Mouse (Mus musculus) lung, postnatal 4 days (tissue): ENCODE results near the gene Syt17.
"Not testable (repeated sequence)": the region's sequence is repeated elsewhere in the genome, so short reads cannot be mapped to it uniquely, and the experiment has no call there.

Source experiments
- DNase-seq, 2 experiments: peaks; one replicate each; pipeline ENCODE4 v3.0.0; 2021

Syt17 gene

DNA sequence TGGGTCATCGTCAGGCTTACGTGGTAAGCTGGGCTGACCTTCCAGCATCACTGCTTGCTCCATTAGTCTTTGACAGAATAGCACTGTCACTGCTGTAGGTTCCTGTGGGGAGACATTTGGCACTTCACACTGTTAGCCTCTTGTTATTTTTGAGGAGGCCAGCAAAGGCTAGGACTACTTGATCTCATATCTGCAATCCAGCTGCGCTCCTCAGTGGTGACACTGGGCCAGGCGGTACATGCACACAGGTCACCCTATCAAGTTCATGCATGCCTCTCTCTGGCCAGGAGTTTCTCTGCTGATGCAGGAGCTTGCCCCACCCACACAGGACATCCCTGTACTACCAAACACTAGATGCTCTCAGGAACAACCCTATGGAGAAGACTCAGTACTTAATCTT, 71.4 kb downstream of the Syt17 start:
- no peak for DNase-seq

DNA sequence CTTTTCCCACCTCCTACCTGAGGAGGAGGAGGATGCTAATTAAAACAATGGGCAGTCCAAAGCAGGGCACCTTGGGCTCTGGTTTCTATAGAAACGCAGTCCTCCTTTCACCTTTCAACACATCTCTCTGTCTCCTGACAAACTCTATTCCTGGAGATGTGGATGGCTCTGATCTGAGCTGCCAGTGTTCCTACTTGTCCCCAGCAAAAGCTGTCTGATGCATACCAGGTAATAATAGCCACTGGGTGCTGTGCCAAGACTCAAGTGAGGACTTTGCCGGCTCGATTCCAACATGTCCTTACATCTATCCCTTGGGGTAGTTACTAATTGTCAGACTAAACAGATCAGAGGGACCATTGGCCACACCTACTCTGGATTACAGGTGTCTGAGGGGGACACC, 72.7 kb downstream of the Syt17 start:
- no peak for DNase-seq

DNA sequence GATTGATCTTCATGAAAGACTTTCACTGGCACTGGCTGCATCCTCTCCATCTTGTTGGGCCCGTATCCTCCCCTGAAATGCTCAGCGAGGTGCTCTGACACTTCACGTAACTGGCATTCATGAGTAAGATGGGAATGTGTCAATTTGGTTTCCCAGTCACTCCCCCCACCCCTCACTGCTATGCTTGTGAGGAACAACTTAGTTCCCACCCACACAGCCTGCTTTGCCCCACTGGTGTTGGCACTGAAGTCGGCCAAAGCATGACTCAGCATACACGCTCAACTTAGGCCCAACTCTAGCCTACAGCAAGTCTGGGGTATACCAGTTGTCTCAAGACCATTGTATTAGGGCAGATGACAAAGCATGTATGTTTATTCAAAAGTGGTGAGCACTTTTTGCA, 76.7 kb downstream of the Syt17 start:
- no peak for DNase-seq

DNA sequence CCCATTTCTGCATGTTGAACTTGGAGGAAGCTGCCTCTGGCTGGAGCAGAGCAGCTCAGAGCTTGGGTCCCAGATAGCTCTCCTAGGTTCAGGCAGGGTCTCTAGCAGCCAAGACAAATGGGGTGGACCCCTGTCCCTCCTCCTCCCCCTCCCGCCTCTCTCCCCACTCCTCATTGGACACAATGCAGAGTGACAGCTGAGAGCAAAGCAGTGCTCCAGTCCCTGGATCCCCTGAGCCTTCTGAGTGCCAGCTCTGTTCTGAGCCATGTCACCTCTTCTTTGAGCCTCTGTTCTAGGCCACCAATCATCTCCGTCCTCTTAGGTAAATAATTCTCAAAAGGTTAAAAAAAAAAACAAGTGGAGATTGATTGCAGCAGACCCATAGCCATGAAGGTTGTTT, 78.3 kb downstream of the Syt17 start:
- DNase-seq = no peak

DNA sequence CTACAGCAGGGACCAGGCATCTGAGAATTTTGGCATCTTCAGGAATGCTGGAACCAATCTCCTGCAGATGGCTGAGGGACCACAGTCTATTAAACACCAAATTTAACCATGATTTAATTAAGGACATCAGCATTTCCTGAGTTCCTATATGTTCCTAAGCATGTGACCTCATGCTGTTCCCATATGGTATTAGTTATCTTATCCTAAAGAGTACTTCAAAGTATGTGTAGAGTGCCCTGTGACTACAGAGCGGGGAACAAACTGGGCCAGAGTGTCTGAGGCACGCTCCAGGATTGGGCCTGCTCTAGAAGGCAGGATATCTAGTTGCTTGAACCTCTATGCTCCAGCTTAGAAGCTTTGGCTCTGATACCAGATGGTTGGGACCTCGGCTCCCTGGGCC, 82.1 kb downstream of the Syt17 start:
- no peak for DNase-seq

DNA sequence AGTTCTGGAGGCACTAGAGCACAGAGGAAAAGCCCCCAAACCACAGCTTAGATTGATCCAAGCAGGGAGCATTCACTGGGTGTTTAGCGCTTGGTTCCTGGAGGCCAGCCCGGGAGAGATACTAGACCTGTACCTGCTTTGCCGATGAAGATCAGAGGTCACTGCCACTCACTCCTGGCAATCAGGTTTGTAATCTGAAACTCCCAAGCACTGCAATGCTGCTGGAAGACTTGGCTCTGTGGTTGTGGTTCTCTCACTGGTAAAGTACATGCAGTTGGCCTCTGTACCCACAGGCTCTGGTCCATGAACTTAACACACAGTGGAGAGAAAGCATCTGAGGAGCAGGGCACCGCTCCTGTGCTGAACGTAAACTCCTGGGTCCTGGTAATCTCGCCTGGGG, 82.8 kb downstream of the Syt17 start:
- DNase-seq = no peak

DNA sequence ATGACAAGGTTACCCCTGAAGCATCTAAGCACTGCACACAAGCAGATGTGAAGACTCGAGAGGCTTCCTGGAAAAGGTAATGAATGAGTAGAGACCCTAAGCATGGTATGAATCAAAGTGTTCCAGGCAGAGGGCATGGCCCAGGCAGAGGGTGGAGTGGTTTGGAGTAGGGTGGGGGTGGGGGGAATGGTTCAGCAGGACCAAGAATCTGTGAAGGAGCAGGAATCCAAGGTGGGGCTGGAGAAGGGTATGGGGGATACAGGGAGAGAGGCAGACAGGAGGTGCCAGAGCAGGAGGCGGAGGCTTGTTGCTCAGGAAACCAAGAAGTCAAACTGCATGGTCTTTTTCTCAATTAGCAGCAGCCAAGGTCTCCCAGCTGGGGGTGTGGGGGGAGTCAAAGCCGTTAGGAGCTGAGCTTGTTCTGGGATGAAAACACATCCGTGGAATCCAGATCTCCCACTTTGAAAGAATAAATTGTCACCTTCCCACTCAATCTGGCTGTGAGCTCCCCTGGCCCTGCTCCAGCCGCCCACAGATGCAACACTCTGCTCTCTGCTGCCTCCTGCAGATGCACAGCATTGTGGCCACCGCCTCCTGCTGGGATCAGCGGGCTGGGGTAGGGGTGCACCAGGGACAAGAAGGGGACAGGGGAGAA, 83.5 kb downstream of the Syt17 start:
- peak in 1 of 2 experiments; percentile 6 for DNase-seq

DNA sequence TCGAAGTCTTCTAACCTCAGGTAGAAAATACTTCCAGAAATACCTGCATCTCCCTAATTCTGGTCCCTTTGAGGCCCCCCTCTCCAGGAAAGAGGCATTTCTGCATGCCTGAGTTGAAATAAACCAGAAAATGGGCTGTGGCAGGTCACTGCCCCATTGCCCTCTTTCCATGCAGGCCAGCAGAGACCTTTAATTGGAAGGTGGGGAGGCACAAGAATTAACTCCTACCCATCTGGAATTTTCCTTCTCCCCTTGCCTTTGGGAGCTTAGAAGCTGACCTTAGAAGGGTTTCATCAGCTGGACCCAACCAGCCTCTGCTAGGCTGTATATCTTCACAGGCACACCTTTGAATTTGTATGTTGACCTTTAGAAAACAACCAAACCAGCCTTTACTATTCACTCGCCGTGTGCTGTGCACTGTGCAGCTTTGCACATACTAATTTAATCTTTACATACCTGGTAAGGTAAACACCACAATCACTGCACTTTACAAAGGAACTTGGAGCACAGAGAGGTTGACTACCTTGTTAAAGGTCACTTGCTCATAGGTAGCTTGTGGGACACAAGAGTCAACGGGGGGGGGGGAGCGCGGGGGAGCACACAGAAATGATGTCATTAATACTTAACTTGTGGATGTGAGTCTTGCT, 84.3 kb downstream of the Syt17 start:
- DNase-seq = no peak

DNA sequence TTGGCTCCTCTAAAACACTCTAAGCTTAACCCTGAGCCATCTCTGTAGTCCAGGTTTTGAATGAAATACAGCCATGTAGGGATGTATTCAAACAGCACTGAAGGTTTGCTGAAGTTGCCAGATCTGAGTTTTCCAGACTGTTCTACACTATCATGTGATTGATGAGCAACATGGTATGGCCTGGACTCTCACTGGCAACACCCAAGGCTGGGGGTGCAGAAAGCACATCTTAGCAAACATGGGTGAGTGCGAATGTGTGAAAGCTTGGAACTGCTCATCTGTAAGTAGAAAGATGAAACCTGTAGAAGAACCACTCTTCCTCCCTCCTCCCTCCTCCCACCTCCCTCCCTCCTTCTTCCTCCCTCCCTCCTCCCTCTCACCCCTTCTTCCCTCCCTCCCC, 85.1 kb downstream of the Syt17 start:
- no peak for DNase-seq

DNA sequence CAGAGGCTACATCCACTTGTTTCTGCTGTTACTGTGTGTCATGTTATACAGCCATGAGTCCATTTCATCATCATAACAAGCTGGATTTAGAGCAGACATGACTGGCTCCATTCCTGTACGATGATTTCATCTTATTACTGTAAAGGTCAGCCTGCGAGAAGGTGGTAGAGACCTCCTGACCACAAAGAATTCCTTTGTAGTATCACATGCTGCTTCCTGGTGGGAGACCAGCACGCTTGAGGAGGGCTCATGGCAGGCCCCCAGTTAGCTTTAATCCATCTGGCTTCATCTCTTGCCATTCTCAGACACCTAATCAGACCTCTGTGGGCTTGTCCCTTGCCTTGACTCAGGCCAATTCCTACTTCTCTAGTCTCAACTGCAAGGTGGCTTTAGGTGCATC, 85.8 kb downstream of the Syt17 start:
- DNase-seq = no peak

DNA sequence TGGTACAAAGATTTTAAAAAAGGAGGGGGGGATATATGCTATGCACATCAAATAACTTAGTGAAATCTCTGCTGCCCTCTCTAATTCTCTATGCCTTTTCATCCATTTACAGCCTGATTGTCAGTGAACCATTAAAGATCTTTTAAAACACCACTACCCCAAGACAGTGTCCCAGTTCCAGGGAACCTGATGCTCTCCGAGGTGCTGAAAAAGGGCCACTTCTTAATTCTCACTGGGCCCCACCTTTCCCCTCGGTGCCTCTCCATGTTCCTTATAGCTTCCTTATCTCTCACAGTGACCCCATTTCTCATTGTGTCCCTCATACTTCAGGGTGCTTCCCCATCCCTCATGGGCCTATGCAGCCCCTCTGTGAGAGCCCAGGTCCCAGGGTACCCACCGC, 89.0 kb downstream of the Syt17 start:
- DNase-seq = no peak

DNA sequence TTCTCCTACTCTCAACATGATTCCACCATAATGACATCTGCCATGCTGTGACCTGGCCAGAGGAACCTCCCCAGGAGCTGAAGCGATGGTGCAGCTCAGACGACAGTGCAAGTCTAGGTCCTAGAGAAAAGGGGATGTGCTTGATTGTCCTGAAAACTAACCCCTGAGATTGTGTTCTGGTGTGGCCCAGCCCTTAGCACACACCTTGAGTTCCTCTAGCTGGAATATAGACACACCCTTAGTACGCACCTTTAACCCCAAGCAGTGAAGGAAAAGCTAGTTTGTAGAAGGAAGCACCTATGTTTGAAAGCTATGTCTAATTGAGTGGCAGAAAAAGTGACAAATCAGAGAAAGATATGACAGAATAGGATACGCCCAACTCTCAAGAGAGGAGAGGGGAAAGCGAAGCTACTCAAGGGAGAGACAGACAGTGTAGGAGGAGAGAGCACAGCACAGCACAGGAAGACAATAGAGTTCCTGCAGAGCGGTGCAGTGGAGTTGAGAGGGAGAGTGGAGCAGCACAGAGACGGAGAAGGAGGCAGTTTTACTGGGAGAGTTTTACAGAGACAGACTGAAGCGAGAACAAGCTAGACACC, 91.5 kb downstream of the Syt17 start:
- DNase-seq = not testable (repeated sequence)

DNA sequence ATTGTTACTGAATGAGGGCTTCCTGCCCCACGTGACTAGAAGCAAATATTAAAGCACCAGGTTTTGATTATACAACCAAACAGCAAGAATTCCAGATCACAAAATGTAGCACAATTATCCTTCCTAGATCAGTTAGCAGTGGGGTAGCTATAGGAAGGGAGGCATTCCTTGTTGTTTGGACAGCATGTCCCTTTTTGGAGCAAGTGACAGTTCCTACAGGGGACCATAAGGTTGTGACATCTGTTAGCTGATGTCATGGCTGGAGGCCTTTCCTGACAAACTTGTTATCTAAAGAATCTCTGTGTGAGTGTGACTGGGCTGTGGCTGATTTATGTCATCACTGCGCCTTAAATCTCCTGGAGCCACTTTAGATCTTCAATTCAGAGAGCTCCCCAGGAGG, 97.2 kb downstream of the Syt17 start:
- no peak for DNase-seq

DNA sequence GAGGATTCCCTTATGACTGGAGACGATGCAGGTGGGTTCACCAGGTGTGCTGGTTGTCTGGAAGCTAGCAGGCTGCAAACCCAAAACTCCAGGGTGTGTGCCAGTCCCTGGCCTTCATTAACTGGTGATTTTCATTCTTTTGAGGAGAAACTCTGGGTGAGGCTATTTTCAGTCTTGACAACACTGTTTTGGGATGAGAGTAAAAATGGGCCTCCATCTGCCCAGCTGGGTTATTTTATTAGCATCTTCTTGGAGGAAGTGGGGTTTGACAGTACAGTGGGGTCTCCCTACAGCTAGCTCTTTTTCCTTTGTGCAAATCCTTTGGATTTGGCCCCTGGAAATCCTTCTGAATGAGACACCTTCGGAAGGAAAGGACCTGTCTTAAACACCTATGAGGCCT, 101.1 kb downstream of the Syt17 start:
- no peak for DNase-seq

DNA sequence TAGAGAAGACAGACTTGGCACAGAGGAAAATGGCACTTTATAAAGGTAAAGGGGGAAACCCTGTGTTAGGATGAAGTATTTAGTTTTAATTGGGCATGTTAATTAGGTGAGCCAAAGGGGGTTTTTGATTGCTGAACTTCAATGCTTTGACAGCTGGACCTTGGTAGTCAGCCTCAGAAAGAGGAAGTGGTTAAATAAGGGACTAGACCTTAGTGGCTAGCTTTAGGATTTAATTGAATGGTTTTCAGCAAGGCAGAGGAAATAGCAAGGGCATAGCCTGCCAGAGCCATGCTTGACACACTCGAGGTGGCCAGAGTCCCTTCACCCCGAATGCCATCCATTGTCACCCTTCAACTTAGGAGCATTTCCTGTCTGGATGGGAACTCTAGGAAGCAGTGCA, 101.6 kb downstream of the Syt17 start:
- DNase-seq = no peak

DNA sequence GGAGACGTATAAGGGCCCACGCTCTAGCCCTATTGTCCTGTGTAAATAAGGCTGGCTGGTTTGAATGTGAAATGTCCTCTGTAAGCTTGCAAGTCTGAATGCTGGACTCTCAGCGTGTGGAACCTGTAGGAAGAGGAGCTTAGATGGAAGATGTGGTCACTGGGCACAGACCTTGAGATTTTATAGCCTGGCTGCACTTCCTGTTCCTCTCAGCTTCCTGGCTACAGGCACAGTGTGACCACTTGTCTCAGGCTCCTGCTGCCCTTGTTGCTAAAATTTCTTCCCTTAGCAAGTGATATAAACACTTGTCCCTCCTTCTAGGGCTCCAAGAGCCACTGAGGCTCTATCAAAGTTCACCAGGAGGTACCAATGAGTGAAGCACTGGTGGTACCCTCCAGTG, 102.6 kb downstream of the Syt17 start:
- no peak for DNase-seq

DNA sequence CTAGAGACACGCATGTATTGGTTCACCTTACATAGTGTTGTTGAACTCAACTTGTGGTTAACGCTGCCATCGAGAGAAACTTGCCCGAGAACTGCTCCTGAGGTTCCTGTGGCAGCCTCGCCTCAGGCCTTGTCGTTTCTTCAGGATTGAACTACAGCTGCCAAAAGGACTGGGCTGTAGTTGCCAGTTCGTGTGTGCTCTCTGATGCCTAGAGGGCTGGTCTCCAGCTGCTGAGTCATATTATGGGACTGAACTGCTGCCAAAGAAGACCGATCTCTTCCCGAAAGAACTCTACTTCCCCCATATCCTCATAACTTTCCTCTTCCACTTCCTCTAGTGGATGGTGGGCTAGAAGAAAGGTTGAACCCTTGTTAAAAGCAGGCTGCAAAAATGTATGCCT, 103.3 kb downstream of the Syt17 start:
- no peak for DNase-seq
